Mouse (Mus musculus): ENCODE results near the gene Rab11fip5. TPM values are rescaled to one million over a fixed set of nuclear protein-coding genes. Genes with fewer than 3 reads are reported as not detected.

Gene Rab11fip5
- total RNA-seq, 2 experiments from 2014 or later: 65.7 to 66.8 TPM

DNA sequence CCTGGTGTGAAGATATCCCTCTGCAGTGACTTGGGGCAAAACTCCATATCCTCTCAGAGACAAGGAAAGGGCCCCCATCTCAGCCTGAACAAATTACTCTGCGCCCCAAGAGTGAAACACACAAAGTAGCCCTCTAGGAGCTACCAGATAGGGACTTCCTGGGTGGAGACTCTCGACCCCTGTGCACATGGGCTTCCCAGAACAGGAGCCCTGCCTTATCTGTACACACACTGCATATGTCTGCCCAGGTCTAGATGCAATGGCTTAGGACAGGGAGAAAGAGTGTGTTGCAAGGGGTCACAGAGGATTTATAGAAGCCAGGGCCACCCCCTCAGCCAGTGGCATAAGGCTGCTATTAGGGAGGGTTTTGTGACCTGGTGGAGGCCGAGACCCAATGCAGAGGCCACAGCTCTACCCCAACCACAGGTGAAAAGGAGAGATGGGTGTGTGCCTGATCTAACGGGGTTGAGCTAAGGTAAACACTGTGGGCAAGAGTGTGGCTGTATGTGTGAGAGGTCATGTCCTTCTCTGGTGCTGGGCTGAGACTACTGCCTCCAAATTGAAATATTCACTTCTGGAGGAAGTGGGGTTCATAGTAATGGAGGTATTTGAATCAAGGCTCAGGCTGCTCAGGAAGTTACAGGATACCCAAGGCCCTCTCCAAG lies 86.1 kb downstream of the Rab11fip5 start:
- intact Hi-C loops (cut with DNase I): no loop called here
- DNase-seq (ENCODE audit: low spot score in 2 of 2): no peak

DNA sequence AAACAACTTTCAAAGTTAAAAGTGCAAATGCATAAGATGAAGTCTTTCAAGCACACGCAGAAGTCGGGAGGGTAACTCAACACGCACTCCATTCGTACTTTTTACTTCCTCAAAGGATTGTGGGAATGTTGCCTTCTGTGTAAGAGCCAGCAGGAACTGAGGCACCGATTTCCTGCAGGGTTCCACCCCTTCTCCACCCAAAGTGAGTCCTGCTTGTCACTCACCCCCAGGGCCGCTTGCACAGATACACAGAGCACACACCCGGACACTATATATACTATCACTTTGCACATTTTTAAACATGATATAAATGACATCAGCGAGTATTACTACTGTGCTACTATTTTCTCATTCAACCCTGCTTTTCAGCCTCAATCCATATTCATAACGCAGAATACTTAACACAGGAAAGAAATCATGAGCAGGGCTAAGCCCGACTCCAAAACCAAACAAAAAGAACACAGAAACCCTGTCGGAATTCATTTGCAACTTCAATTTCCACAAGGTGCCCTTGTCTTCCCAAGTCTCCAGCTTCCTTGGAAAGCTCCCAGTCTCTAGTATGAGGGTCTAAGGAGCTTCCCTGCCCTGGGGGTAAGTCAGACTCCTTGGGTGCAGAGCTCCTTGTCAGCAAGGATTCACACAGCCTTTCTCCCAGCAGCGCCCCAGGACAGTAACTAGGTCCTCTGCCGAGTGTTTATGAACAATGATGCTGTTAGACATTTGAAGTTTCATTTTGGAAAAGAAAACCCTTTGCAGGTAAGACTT lies 88.0 kb downstream of the Rab11fip5 start:
- no peak for DNase-seq (ENCODE audit: low spot score in 2 of 2)
- intact Hi-C loops (cut with DNase I): no loop called here

Small RNA genes within 50 kb of the gene (microRNA-seq; reads per million reads assigned to microRNA genes)
- gene Mir705: 0 reads per million in 2 experiments

Other genes starting within 250 kb of the Rab11fip5 start
- gene Spr, start 236.9 kb downstream of the Rab11fip5 start, total RNA-seq (2021): 10 to 100 TPM; 36.9 to 38.2 TPM
- gene Emx1, start 187.2 kb downstream of the Rab11fip5 start, total RNA-seq (2021): 10 to 100 TPM; 33.6 to 33.7 TPM
- 100 to 1,000 TPM; 165 TPM for gene Sfxn5, start 41.2 kb downstream of the Rab11fip5 start, total RNA-seq (2021)
- not detected for gene Noto, start 49.3 kb upstream of the Rab11fip5 start, total RNA-seq (2021)
- 10 to 100 TPM; 38.6 to 39.4 TPM for gene Smyd5, start 57.4 kb upstream of the Rab11fip5 start, total RNA-seq (2021)
- gene Cct7, start 76.9 kb upstream of the Rab11fip5 start, total RNA-seq (2021): 100 to 1,000 TPM; 206 to 214 TPM
- 10 to 100 TPM; 25.6 to 28.5 TPM for gene Pradc1, start 77.3 kb upstream of the Rab11fip5 start, total RNA-seq (2021)
- 100 to 1,000 TPM; 109 to 112 TPM for gene Fbxo41, start 128.4 kb upstream of the Rab11fip5 start, total RNA-seq (2021)
- 10 to 100 TPM; 52.8 to 54.4 TPM for gene Egr4, start 139.0 kb upstream of the Rab11fip5 start, total RNA-seq (2021)
- gene Alms1, start 212.9 kb upstream of the Rab11fip5 start, total RNA-seq (2021): 1 to 10 TPM; 8.1 to 9.8 TPM

All from left cerebral cortex, postnatal 25 days (tissue).